Mouse (Mus musculus) spleen, embryonic (tissue): Measurements from ENCODE around the gene Glyctk.

Experiments
- CTCF ChIA-PET: fragments of 350-600 bp; sonication (Branson Sonifier 250); formaldehyde crosslinking; loops from one replicate; lab custom pipeline; 2022; lab: Charles Lee

Glyctk gene

GRCm38 (mm10) chr9:106158037-106158491 is at the start of gene Glyctk:
Gene Glyctk (minus strand): TSS chr9:106158138.
- CTCF ChIA-PET: no interaction called here

- CTCF ChIA-PET: no interaction called here
Measured at GRCm38 (mm10) chr9:106206515-106206914, 48.6 kb upstream of the Glyctk start.

DNA sequence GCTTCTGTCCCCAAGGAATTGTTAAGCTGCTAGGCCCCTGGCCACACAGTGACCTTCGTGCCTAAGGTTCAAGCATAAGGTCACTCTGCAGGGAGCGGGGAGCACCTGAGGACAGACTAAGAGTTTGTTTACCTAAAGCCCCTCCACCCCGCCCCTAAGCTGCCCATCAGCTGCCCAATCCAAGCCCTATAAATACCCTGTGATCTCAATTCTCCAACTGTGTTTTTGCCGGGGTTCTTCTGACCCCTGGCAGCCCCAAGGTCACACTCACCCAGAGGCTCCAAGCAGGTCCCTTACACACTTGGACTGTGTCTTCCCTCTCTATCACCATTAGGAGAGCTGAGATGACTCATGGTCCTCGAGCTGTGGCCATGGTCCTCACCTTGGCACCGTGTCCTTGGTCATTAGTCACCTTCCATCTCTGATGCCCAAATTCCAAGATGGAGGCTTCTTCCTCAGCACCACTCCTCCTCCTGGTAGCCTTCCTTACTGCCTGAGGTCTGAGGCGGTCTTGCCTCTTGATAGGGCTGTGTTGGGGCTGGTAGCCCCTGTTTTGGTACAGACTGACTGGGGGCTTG is 47.9 kb upstream of the Glyctk start:
- CTCF ChIA-PET: interaction anchor here (0.5 to 1.4 kb wide), 3 partner anchors 10 to 199 kb away, joined by 4 to 7 read pairs (median 6); no protein-coding TSS in a partner anchor

DNA sequence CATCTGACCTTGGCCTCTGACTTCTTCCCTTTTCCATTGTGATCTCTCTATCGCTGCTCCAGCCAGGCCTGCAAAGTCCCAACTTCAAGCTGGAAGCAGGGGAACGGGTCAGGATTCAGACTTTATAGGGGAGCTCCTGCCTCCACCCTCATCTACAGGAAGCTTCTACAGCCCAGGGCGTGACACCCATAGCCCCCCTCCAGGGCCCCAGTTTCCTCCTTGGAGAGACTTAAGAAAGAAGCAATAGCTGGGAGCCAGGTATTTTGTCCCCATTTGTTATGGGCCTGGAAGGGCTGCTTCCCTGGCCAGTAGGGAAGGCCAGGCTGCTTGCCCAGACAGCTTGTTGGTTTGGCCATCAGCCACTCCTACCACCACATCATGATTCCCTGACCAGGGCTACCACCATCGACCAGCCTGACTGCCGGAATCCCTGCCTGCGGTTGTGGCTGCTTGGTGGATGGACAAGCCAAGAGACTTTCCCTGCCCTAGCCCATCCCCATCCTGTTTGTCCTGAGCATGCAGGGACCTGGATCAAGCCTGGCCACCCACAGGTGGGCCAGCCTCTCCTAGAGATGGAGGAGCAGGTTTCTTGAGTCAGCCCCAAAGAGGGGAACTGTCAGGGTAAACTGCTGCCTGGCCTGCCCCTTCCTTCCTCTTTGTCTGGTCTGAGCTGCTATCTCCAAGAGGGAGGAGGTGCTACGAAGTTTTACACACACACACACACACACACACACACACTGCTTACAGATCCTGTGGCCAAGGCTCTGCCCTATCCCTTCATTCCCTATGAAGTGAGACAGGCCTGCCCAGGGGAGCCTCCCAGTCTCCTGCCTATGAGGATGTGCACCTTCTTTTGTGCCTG is 46.3 kb upstream of the Glyctk start:
- CTCF ChIA-PET: interaction anchor here (0.6 to 1.5 kb wide), 2 partner anchors 9 to 11 kb away, joined by 3 read pairs; no protein-coding TSS in a partner anchor

GRCm38 (mm10) chr9:106202819-106203636 is 45.1 kb upstream of the Glyctk start, which contains the start of gene Twf2:
Gene Twf2 (plus strand): TSS chr9:106203108.
- CTCF ChIA-PET: interaction anchor here (0.7 to 1.5 kb wide), 2 partner anchors 10 to 13 kb away, joined by 3 read pairs; no protein-coding TSS in a partner anchor

GRCm38 (mm10) chr9:106201895-106202294 is 44.0 kb upstream of the Glyctk start:
- CTCF ChIA-PET: interaction anchor here (0.6 to 0.8 kb wide), 2 partner anchors 32 to 171 kb away, joined by 6 to 9 read pairs; no protein-coding TSS in a partner anchor

- CTCF ChIA-PET: no interaction called here
Measured at GRCm38 (mm10) chr9:106199535-106200272, 41.8 kb upstream of the Glyctk start, which contains the start of gene Ppm1m. Gene Ppm1m (minus strand): TSS chr9:106199746.

GRCm38 (mm10) chr9:106198962-106199458 is 41.1 kb upstream of the Glyctk start:
- CTCF ChIA-PET: no interaction called here

DNA sequence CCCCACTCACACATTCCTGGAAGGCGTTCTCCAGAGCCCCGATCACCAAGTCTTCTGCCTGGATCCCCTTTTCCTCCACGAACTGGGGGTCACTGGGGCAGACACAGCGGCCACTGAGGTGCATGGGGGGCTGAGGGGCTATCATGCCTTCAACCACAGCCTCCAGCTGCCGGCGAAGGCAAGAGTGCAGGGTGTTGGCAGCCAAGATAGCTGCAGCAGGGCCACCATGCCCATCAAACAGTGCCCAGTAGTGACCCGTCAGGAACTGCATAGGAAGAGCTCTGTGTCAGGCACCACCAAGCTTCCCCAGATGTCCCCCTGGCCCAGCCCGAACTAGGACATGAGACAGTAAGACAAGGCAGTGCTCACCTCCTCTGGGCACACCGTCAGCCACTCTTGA is 39.8 kb upstream of the Glyctk start:
- CTCF ChIA-PET: no interaction called here

- CTCF ChIA-PET: interaction anchor here (0.6 to 1.4 kb wide), 2 partner anchors 8 to 66 kb away, joined by 4 to 8 read pairs; no protein-coding TSS in a partner anchor
Measured at GRCm38 (mm10) chr9:106197081-106197713, 39.3 kb upstream of the Glyctk start.

- CTCF ChIA-PET: interaction anchor here (1.4 kb wide), 1 partner anchor 10 kb away, joined by 4 read pairs; no protein-coding TSS in a partner anchor
Measured at GRCm38 (mm10) chr9:106195693-106196092, 37.8 kb upstream of the Glyctk start.

DNA sequence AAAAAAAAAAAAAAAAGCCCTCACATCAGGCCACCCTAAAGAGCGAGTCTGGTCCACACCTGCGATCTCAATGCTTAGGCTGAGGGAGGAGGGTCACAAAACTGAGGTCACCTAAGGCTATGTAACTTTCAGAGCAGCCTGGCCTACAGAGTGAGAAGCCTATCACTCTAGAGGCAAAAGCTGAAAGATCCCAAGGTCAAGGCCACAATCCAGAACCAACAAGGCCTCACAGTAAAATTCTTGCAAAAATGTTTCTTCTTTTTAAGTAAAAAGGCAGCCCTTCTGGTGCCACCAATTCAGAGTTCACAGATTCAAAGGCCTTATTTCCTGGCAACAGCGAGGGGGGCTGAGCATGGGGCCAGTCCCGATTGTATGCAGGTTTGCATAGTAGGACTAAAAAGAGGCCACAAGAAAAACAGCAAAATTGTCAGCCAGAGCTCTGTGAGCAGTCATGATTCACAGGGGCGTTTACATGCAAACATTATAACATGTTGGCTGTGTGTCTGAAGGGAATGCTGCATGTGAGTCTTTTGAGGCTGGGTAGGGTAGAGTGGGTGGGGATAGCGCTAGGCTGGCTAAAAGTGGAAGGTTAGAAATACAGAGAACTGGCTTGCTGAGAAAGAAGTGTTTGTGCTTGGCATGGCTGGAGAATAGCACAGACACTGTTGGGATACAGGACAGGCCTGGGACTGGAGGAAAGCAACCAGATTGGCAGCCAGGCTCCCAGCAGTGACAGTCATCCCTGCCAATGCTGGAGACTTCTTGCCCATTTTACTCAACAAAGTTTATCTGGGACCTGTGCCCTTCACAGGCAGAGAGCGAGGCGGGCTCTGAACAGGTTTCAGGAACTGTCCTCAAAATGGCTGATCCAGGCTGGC is 36.2 kb upstream of the Glyctk start:
- CTCF ChIA-PET: no interaction called here

- CTCF ChIA-PET: no interaction called here
Measured at GRCm38 (mm10) chr9:106192998-106193397, 35.1 kb upstream of the Glyctk start.

DNA sequence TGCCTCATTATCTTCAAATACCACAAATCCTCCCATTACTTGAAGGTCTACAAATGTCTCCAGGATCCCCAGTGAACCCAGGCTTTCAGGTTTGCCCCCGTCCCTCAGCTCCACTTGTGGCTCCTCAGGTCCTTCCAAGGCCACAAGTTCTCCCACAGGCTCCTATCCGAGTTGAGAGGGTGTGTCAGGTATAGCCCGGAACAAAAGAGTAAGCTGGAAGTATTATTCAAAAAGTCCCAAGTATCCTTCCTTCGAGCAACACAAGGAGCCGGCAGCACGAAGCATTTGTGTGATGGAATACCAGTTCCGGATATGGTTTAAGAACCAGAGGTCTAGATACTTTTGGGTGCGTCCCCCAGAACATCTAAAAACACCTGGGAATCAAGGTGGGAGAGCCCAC is 34.1 kb upstream of the Glyctk start:
- CTCF ChIA-PET: interaction anchor here (0.6 kb wide), 1 partner anchor 37 kb away, joined by 9 read pairs; no protein-coding TSS in a partner anchor

DNA sequence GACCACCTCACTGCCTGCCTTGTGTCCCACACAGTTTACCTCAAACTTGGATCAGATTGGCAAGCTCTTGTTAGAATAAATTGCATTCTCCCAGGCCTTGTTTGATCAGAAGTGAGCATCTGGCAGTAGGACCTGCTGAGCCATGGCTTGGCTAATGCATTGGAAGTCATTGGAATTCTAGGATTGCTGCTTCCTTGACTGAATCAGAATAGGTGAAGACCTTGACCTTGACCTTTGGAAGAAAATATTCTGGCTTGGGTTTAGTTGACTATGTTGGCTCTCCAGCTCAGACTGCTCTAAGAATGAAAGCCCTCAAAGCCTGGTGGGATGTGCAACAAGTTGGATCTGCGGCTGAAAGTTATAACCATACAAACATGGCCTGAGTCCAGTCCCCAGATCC is 33.4 kb upstream of the Glyctk start:
- CTCF ChIA-PET: no interaction called here

DNA sequence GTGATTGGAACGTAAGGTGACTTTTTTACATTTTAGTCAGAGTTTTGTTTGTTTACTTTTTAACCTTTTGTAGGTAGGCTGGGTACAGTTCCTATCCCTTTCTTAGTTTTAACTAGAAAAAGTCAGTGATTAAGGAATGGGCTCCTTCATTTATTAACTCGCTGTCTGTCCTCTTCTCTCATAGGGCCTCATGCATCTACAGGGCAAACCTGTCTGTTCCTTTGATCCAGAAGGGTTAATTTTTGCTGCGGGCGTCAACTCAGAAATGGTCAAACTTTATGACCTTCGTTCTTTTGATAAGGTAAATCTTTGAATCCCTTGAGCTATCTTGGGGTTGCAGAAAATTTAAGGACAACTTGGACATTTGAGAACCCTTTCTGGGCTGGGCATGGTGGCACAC is 26.1 kb upstream of the Glyctk start:
- CTCF ChIA-PET: no interaction called here

DNA sequence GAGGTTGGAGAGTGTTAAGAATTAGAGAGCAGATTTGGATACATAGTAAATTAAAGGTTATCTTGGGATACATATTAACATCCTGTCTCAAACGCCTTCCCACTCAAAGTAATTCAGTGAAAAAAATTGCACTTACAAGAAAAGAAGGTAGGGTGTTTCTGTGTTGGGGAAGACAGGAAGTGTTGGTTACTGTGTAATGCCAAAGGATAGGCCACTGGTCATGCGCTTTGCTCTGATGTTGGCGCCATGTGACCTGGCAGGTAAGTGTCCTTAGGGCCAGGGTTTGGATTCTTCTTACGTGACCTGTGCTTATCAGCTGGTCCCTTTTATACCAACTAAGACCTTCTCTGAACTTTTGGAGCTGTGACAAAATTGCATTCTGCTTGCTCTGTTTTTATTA is 24.2 kb upstream of the Glyctk start:
- CTCF ChIA-PET: no interaction called here

GRCm38 (mm10) chr9:106179964-106180363 is 22.0 kb upstream of the Glyctk start:
- CTCF ChIA-PET: no interaction called here

GRCm38 (mm10) chr9:106179454-106179853 is 21.5 kb upstream of the Glyctk start:
- CTCF ChIA-PET: no interaction called here
